Mouse (Mus musculus) erythroid progenitor cell, adult 5-6 weeks (primary cell): ENCODE measurements around the gene Chrnb1. TPM values are rescaled to one million over a fixed set of nuclear protein-coding genes. Genes with fewer than 3 reads are reported as not detected.

ENCODE experiments used
- ATAC-seq: replicated peaks from 2 replicates; pipeline ENCODE4 v1.8.0; 2016; ENCODE audit warnings: moderate number of reproducible peaks, mild to moderate bottlenecking, moderate TSS enrichment, inconsistent platforms; ENCODE audit not compliant: poor library complexity, low FRiP score, severe bottlenecking
- total RNA-seq, 2 experiments: library from RNA; stranded (forward) in 1 of 2; stranded (reverse) in 1 of 2; fragments of 150-400 nt in 1 of 2; fragments of 186-747, 209-891 nt in 1 of 2; gene quantifications; 2 replicates each; pipeline versions ENCODE4 v1.2.3 to v1.2.4; 2015 to 2017; ENCODE audit warnings: low replicate concordance in 2 of 2

The Chrnb1 gene
- total RNA-seq, 2 experiments from 2014 or later: not detected

- no peak for ATAC-seq
Measured at GRCm38 (mm10) chr11:69778258-69778982, 17.3 kb downstream of the Chrnb1 start.

- ATAC-seq: no peak
Measured at GRCm38 (mm10) chr11:69777504-69778257, 18.1 kb downstream of the Chrnb1 start.

GRCm38 (mm10) chr11:69776488-69776887, 19.3 kb downstream of the Chrnb1 start:
- no peak for ATAC-seq

- ATAC-seq: no peak
Measured at GRCm38 (mm10) chr11:69775716-69776115, 20.0 kb downstream of the Chrnb1 start.

GRCm38 (mm10) chr11:69774961-69775360, 20.8 kb downstream of the Chrnb1 start:
- ATAC-seq: no peak

- ATAC-seq: no peak
Measured at GRCm38 (mm10) chr11:69767625-69767909, 28.2 kb downstream of the Chrnb1 start.

- no peak for ATAC-seq
Measured at GRCm38 (mm10) chr11:69766872-69767624, 28.7 kb downstream of the Chrnb1 start.

- 0 out of 2 replicates have a peak, but pooled peaks have one; percentile 40 for ATAC-seq
Measured at GRCm38 (mm10) chr11:69766126-69766609, 29.6 kb downstream of the Chrnb1 start.

- no peak for ATAC-seq
Measured at GRCm38 (mm10) chr11:69765221-69766125, 30.3 kb downstream of the Chrnb1 start, which contains the start of gene Zbtb4. TSS of gene Zbtb4 (plus strand) at chr11:69765912.

GRCm38 (mm10) chr11:69763551-69763950, 32.2 kb downstream of the Chrnb1 start:
- ATAC-seq: no peak

- ATAC-seq: no peak
Measured at GRCm38 (mm10) chr11:69761868-69762267, 33.9 kb downstream of the Chrnb1 start, which contains the start of gene Slc35g3. TSS of gene Slc35g3 (minus strand) at chr11:69761968.

- ATAC-seq: no peak
Measured at GRCm38 (mm10) chr11:69760901-69761200, 34.9 kb downstream of the Chrnb1 start.

- ATAC-seq: no peak
Measured at GRCm38 (mm10) chr11:69760160-69760900, 35.4 kb downstream of the Chrnb1 start.

- ATAC-seq: peak; percentile 79
Measured at GRCm38 (mm10) chr11:69758971-69759721, 36.6 kb downstream of the Chrnb1 start.

- ATAC-seq: peak; percentile 82
Measured at GRCm38 (mm10) chr11:69758478-69758970, 37.2 kb downstream of the Chrnb1 start, which contains the start of gene Polr2a. TSS of gene Polr2a (minus strand) at chr11:69758637.

- ATAC-seq: peak; percentile 70
Measured at GRCm38 (mm10) chr11:69758090-69758456, 37.7 kb downstream of the Chrnb1 start.

- ATAC-seq: peak; percentile 3; the same call in 1 of the 2 replicates
Measured at GRCm38 (mm10) chr11:69757303-69758089, 38.2 kb downstream of the Chrnb1 start.
